Mouse (Mus musculus) brown adipose tissue, adult 24 weeks (tissue): Measurements from ENCODE around the gene Tas2r137. TPM values are rescaled to one million over a fixed set of nuclear protein-coding genes. Genes with fewer than 3 reads are reported as not detected.

Experiments
- H3K27ac ChIP-seq: fragments of 200-500 bp; replicated peaks from 2 replicates; pipeline ENCODE4 v1.5.1; 2012; ENCODE audit warnings: low read depth, mild to moderate bottlenecking, low read length
- H3K4me1 ChIP-seq: fragments of 200-500 bp; 2 replicates; pipeline ENCODE4 v1.6.1; 2012; ENCODE audit warnings: low read length, mixed read lengths; ENCODE audit not compliant: control insufficient read depth, insufficient read depth, insufficient read length
- H3K4me3 ChIP-seq: fragments of 200-500 bp; 2 replicates; pipeline ENCODE4 v1.5.1; 2012; ENCODE audit warnings: low read depth, mild to moderate bottlenecking, low read length, moderate library complexity; ENCODE audit not compliant: insufficient read depth
- polyA plus RNA-seq: library from polyadenylated mRNA; stranded (reverse); fragments of >200 nt; gene quantifications from 2 replicates; pipeline ENCODE4 v1.2.4, GENCODE M21; 2012; ENCODE audit not compliant: missing spikeins, insufficient read depth, insufficient read length

The Tas2r137 gene
- not detected in 2 replicates for polyA plus RNA-seq

- H3K4me1 ChIP-seq: no peaks in the 10 kb centered on the region
- no peak within 1 kb of the TSS for H3K27ac ChIP-seq
- no peak within 1 kb of the TSS for H3K4me3 ChIP-seq
These were observed at the start of gene Tas2r137 for GRCm38 (mm10) chr6:40490933-40491332. TSS of gene Tas2r137 (plus strand) at chr6:40491233.

GRCm38 (mm10) chr6:40441276-40441675 is 49.8 kb upstream of the Tas2r137 start:
- H3K4me3 ChIP-seq: no peak overlapping the region
- no peaks in the 10 kb centered on the region for H3K4me1 ChIP-seq
- H3K27ac ChIP-seq: no peak overlapping the region

GRCm38 (mm10) chr6:40441755-40442154 is 49.3 kb upstream of the Tas2r137 start:
- no peak overlapping the region for H3K27ac ChIP-seq
- no peaks in the 10 kb centered on the region for H3K4me1 ChIP-seq
- no peak overlapping the region for H3K4me3 ChIP-seq

- H3K4me1 ChIP-seq: no peaks in the 10 kb centered on the region
- H3K27ac ChIP-seq: no peak overlapping the region
- H3K4me3 ChIP-seq: no peak overlapping the region
These were observed 47.6 kb upstream of the Tas2r137 start for GRCm38 (mm10) chr6:40443281-40443928.

GRCm38 (mm10) chr6:40448626-40449025 is 42.4 kb upstream of the Tas2r137 start:
- Histone ChIP-seq H3K27ac (no peak overlapping the region), H3K4me3 (no peak overlapping the region), H3K4me1 (no peaks in the 10 kb centered on the region)

GRCm38 (mm10) chr6:40454436-40455041 is 36.5 kb upstream of the Tas2r137 start:
- Histone ChIP-seq H3K27ac (no peak overlapping the region), H3K4me3 (no peak overlapping the region), H3K4me1 (no peaks in the 10 kb centered on the region)

GRCm38 (mm10) chr6:40465710-40466109 is 25.3 kb upstream of the Tas2r137 start:
- H3K4me1 ChIP-seq: no peaks in the 10 kb centered on the region
- H3K27ac ChIP-seq: no peak overlapping the region
- no peak overlapping the region for H3K4me3 ChIP-seq

GRCm38 (mm10) chr6:40470916-40471719 is 19.9 kb upstream of the Tas2r137 start, which contains the start of gene Ssbp1:
TSS of gene Ssbp1 (plus strand) at chr6:40471352.
- peak within 1 kb of the TSS; percentile 82 for H3K4me3 ChIP-seq
- no peaks in the 10 kb centered on the region for H3K4me1 ChIP-seq
- peak within 1 kb of the TSS; percentile 79 for H3K27ac ChIP-seq

GRCm38 (mm10) chr6:40471720-40472010 is 19.4 kb upstream of the Tas2r137 start:
- H3K27ac ChIP-seq: peak overlapping the region; percentile 79
- H3K4me1 ChIP-seq: no peaks in the 10 kb centered on the region
- peak overlapping the region; percentile 82 for H3K4me3 ChIP-seq

- Histone ChIP-seq H3K4me1 (no peaks in the 10 kb centered on the region), H3K4me3 (no peak overlapping the region), H3K27ac (no peak overlapping the region)
These were observed 14.9 kb upstream of the Tas2r137 start for GRCm38 (mm10) chr6:40476132-40476531.

GRCm38 (mm10) chr6:40479705-40480104 is 11.3 kb upstream of the Tas2r137 start:
- H3K27ac ChIP-seq: no peak overlapping the region
- no peak overlapping the region for H3K4me3 ChIP-seq
- H3K4me1 ChIP-seq: no peaks in the 10 kb centered on the region

GRCm38 (mm10) chr6:40482318-40482717 is 8.7 kb upstream of the Tas2r137 start:
- Histone ChIP-seq H3K4me3 (no peak overlapping the region), H3K27ac (no peak overlapping the region), H3K4me1 (no peaks in the 10 kb centered on the region)

- Histone ChIP-seq H3K4me3 (no peak within 1 kb of the TSS), H3K4me1 (no peaks in the 10 kb centered on the region), H3K27ac (no peak within 1 kb of the TSS)
These were observed 2.2 kb downstream of the Tas2r137 start, which contains the start of gene Tas2r108 for GRCm38 (mm10) chr6:40493229-40493628. TSS of gene Tas2r108 (plus strand) at chr6:40493529.

GRCm38 (mm10) chr6:40519408-40519807 is 28.4 kb downstream of the Tas2r137 start, which contains the start of gene Prss37:
TSS of gene Prss37 (minus strand) at chr6:40519508.
- Histone ChIP-seq H3K27ac (no peak within 1 kb of the TSS), H3K4me3 (no peak within 1 kb of the TSS), H3K4me1 (no peaks in the 10 kb centered on the region)
